Mouse (Mus musculus): ENCODE measurements around the gene Ugt8a.

DNA sequence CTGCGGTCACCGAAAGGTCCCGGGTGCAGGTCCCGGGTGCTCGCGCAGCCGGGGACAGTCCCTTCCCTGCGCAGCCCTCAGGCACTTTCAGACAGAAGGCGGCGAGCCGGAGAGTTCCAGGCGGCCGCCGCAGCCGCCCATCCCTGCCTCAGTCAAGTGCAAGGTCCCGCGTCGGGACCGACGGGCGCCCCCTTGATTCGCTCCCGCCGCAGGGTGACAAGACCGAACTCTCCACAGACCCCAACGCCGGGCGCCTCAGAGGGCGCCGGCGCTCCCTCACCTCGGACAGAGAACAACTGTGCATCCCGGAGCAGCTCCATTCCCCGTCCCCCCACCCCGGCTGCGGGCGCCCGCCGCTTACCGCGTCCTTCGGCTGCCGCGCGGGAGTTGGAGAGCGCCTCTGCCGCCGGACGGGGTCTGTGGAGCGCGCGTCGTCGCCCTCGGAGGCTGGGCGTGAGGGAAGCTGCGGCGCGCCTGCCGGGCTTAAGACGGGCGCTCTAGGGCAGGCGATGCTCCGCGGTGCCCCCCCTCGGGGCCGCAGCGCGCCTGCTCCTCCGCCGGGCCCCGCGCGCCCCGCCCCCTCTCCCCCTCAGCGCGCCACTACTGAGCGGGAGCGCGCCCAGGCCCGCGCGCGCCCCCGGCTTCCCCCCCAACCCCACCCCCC is at the start of gene Ugt8a:
- TF ChIP-seq CTCF (IDR thresholded peaks at IDR 0.05; ENCODE audit: insufficient read depth, low read length): no peak
- TF ChIP-seq POLR2A (IDR thresholded peaks at IDR 0.05; ENCODE audit: borderline replicate concordance, extremely low read depth, low read depth, low read length): no peak

All from lung, adult 2 months (tissue).